Comparison of ENCODE assay signal across 8 mouse cellular contexts in genomic region chr10:24297792-24298191, GRCm38 (mm10).
DNase-seq lines count a peak whose midpoint lies in the region; ATAC-seq and TF ChIP-seq lines count a peak whose summit lies in the region.
"Had no signal": no experiment of that assay in that cellular context is flagged by ENCODE, and none has a peak within 500 bp of the region (broad histone marks: within the 10 kb centered on the region; RNA-seq: fewer than 3 reads in every experiment).

No protein-coding gene starts in this region.

- no peak overlapping the region for H3K4me3 ChIP-seq in intestine, embryonic 14.5 days (ENCODE audit: low read depth, low read length)
- no peak overlapping the region for H3K4me3 ChIP-seq in intestine, embryonic 16.5 days (ENCODE audit: low read length)
- no peak overlapping the region for H3K4me3 ChIP-seq in E14TG2a.4 (replicated peaks; ENCODE audit: low read length)
- no peak overlapping the region for H3K4me3 ChIP-seq in cortical plate, adult 2 months (ENCODE audit: insufficient read depth, low read length)

- H3K4me1 ChIP-seq in intestine, embryonic 14.5 days (replicated peaks; ENCODE audit: control insufficient read depth, insufficient read depth, low read length) = no peaks in the 10 kb centered on the region
- H3K4me1 ChIP-seq in intestine, embryonic 16.5 days (ENCODE audit: control insufficient read depth, insufficient read depth, low read length) = no peaks in the 10 kb centered on the region
- H3K4me1 ChIP-seq in E14TG2a.4 (replicated peaks; ENCODE audit: low read depth, low read length) = no peaks in the 10 kb centered on the region
- H3K4me1 ChIP-seq in cortical plate, adult 2 months (ENCODE audit: control insufficient read depth, insufficient read depth, low read length) = no peaks in the 10 kb centered on the region

- peak; percentile 99 for TF ChIP-seq CTCF in E14TG2a.4 (conservative IDR thresholded peaks at IDR 0.05; ENCODE audit: low read length)
- TF ChIP-seq CTCF in cortical plate, adult 2 months (IDR thresholded peaks at IDR 0.05; ENCODE audit: extremely low read depth, insufficient read depth, low read length) = peak; percentile 84

- no peaks in the 10 kb centered on the region for H3K27me3 ChIP-seq in intestine, embryonic 14.5 days (replicated peaks; ENCODE audit: control insufficient read depth, insufficient read depth, low read length)
- H3K27me3 ChIP-seq in intestine, embryonic 16.5 days (replicated peaks; ENCODE audit: control insufficient read depth, insufficient read depth, low read length) = no peaks in the 10 kb centered on the region
- no peaks in the 10 kb centered on the region for H3K27me3 ChIP-seq in E14TG2a.4 (ENCODE audit: insufficient read depth, low read length)

- no peak overlapping the region for H3K4me2 ChIP-seq in intestine, embryonic 14.5 days (ENCODE audit: low read length)
- H3K4me2 ChIP-seq in intestine, embryonic 16.5 days (ENCODE audit: low read depth, low read length) = no peak overlapping the region

- ATAC-seq in intestine, embryonic 14.5 days (replicated peaks; ENCODE audit: low FRiP score, low TSS enrichment, low read depth) = no peak
- ATAC-seq in intestine, embryonic 16.5 days = no peak

- H3K9me3 ChIP-seq in intestine, embryonic 14.5 days (ENCODE audit: control insufficient read depth, low read length) = no peaks in the 10 kb centered on the region
- H3K9me3 ChIP-seq in intestine, embryonic 16.5 days (ENCODE audit: control insufficient read depth, low read length) = no peaks in the 10 kb centered on the region
- no peaks in the 10 kb centered on the region for H3K9me3 ChIP-seq in E14TG2a.4 (ENCODE audit: low read length)

- H3K9ac ChIP-seq in intestine, embryonic 14.5 days (ENCODE audit: low read length) = no peak overlapping the region
- H3K9ac ChIP-seq in intestine, embryonic 16.5 days (ENCODE audit: low read depth, low read length) = no peak overlapping the region

- DNase-seq in intestine, embryonic 14.5 days (ENCODE audit: low spot score) = peak; percentile 87
- peak; percentile 46 for DNase-seq in A20 (ENCODE audit: low read depth, low spot score)
- peak; percentile 44 to 71 for DNase-seq in left cerebral cortex, postnatal 14 days (ENCODE audit: low spot score in 2 of 2)
- DNase-seq in skeletal muscle tissue, adult 2 months (ENCODE audit: low read depth, low spot score) = peak; percentile 16

- H3K36me3 ChIP-seq in intestine, embryonic 14.5 days (ENCODE audit: control insufficient read depth, insufficient read depth, low read length) = no peaks in the 10 kb centered on the region; the same call in 1 of the 2 replicates
- no peaks in the 10 kb centered on the region for H3K36me3 ChIP-seq in intestine, embryonic 16.5 days (ENCODE audit: control insufficient read depth, insufficient read depth, low read length)
- no peaks in the 10 kb centered on the region for H3K36me3 ChIP-seq in E14TG2a.4 (ENCODE audit: insufficient read depth, low read length)

- H3K27ac ChIP-seq in intestine, embryonic 14.5 days (ENCODE audit: low read depth) = no peak overlapping the region
- H3K27ac ChIP-seq in intestine, embryonic 16.5 days (ENCODE audit: low read length) = no peak overlapping the region
- H3K27ac ChIP-seq in cortical plate, adult 2 months (ENCODE audit: insufficient read depth, low read length) = no peak overlapping the region
- H3K27ac ChIP-seq: macrophage had no signal

- TF ChIP-seq POLR2A in cortical plate, adult 2 months (IDR thresholded peaks at IDR 0.05; ENCODE audit: extremely low read depth, insufficient read depth, low read length) = no peak

- WGBS in intestine, embryonic 14.5 days = 0% methylated on average over 1 of the region's 1 CpGs
- WGBS in intestine, embryonic 16.5 days = 0% methylated on average over 1 of the region's 1 CpGs

- intact Hi-C loops in left cerebral cortex, postnatal 14 days (cut with DNase I) = loop anchor here (1.0 to 5.0 kb wide), 2 partner anchors 107 to 125 kb away; no protein-coding TSS in a partner anchor

Comparison
In these comparisons a context has a peak if more than half of its experiments do, and no peak if none do; other contexts are left out.
1. DNase-seq: peak in every context shown above with its lines; median percentile 87 in intestine, embryonic 14.5 days; 58 in left cerebral cortex, postnatal 14 days; 46 in A20; 16 in skeletal muscle tissue, adult 2 months.